In genomic region chr12:64966652-64967435, GRCm38 (mm10) we compare ENCODE assay signal across 8 mouse cellular contexts. TPM values are rescaled to one million over a fixed set of nuclear protein-coding genes. Genes with fewer than 3 reads are reported as not detected.
DNase-seq lines count a peak whose midpoint lies in the region; ATAC-seq lines count a peak whose summit lies in the region.

No protein-coding gene starts in this region.

- H3K9me3 ChIP-seq in heart, embryonic 16.5 days (replicated peaks; ENCODE audit: control insufficient read depth, low read length), result no peaks in the 10 kb centered on the region
- no peaks in the 10 kb centered on the region for H3K9me3 ChIP-seq in liver, embryonic 11.5 days (ENCODE audit: control insufficient read depth, low read length)
- H3K9me3 ChIP-seq in neural tube, embryonic 14.5 days (ENCODE audit: control insufficient read depth, low read length), result no peaks in the 10 kb centered on the region

- peaks cover 25% of the 10 kb centered on the region for H3K4me1 ChIP-seq in heart, embryonic 16.5 days (ENCODE audit: control insufficient read depth, insufficient read depth, low read length)
- H3K4me1 ChIP-seq in liver, embryonic 11.5 days (replicated peaks; ENCODE audit: control insufficient read depth, insufficient read depth, low read length), result peaks cover 19% of the 10 kb centered on the region
- peaks cover 35% of the 10 kb centered on the region for H3K4me1 ChIP-seq in neural tube, embryonic 14.5 days (ENCODE audit: control insufficient read depth, insufficient read depth, low read length)

- H3K4me3 ChIP-seq in heart, embryonic 16.5 days (ENCODE audit: low read length), result peak overlapping the region; percentile 97
- H3K4me3 ChIP-seq in liver, embryonic 11.5 days (ENCODE audit: low read depth, low read length), result peak overlapping the region; percentile 94
- peak overlapping the region; percentile 82 for H3K4me3 ChIP-seq in neural tube, embryonic 14.5 days (ENCODE audit: low read depth, low read length)

- H3K4me2 ChIP-seq in heart, embryonic 16.5 days (ENCODE audit: low read depth, low read length), result peak overlapping the region; percentile 79
- peak overlapping the region; percentile 99 for H3K4me2 ChIP-seq in liver, embryonic 11.5 days
- H3K4me2 ChIP-seq in neural tube, embryonic 14.5 days (ENCODE audit: low read depth, low read length), result peak overlapping the region; percentile 99

- H3K27me3 ChIP-seq in heart, embryonic 16.5 days (ENCODE audit: control insufficient read depth, insufficient read depth, low read length), result no peaks in the 10 kb centered on the region
- H3K27me3 ChIP-seq in liver, embryonic 11.5 days (replicated peaks; ENCODE audit: control insufficient read depth, insufficient read depth, low read length), result no peaks in the 10 kb centered on the region
- H3K27me3 ChIP-seq in neural tube, embryonic 14.5 days (ENCODE audit: control insufficient read depth, insufficient read depth, low read length), result no peaks in the 10 kb centered on the region

- peak overlapping the region; percentile 94 for H3K9ac ChIP-seq in heart, embryonic 16.5 days (ENCODE audit: low read length)
- peak overlapping the region; percentile 92 for H3K9ac ChIP-seq in liver, embryonic 11.5 days (ENCODE audit: low read depth, low read length)
- peak overlapping the region; percentile 69 for H3K9ac ChIP-seq in neural tube, embryonic 14.5 days (replicated peaks; ENCODE audit: low read depth, low read length)

- peak overlapping the region; percentile 93 for H3K27ac ChIP-seq in heart, embryonic 16.5 days (ENCODE audit: low read length)
- peak overlapping the region; percentile 38; the same call in 1 of the 2 replicates for H3K27ac ChIP-seq in liver, embryonic 11.5 days (ENCODE audit: low read depth, low read length)
- H3K27ac ChIP-seq in neural tube, embryonic 14.5 days (ENCODE audit: low read depth, low read length), result 0 out of 2 replicates have a peak overlapping the region, but pooled peaks have one; percentile 84

- peak; percentile 22 for DNase-seq in CD4-positive, CD25-positive, alpha-beta regulatory T cell, adult 2 months (ENCODE audit: low read depth, low spot score)
- DNase-seq in spleen, postnatal 10 days (ENCODE audit: low spot score in 2 of 2), result peak; percentile 17 to 30
- no peak for DNase-seq in spleen, postnatal 36 days (ENCODE audit: low spot score in 2 of 2)
- peak; percentile 32 for DNase-seq in liver, embryonic 11.5 days (ENCODE audit: low spot score)
- no peak for DNase-seq in left cerebral cortex, adult 8-10 months (ENCODE audit: low spot score in 2 of 2)

- WGBS in heart, embryonic 16.5 days, result 3% methylated on average over 19 of the region's 19 CpGs
- WGBS in liver, embryonic 11.5 days, result 3% methylated on average over 19 of the region's 19 CpGs
- WGBS in neural tube, embryonic 14.5 days, result 3% methylated on average over 19 of the region's 19 CpGs

- ATAC-seq in CD4-positive, CD25-positive, alpha-beta regulatory T cell, adult 4 months, result no peak
- no peak for ATAC-seq in heart, embryonic 16.5 days (replicated peaks; ENCODE audit: extremely low read depth, insufficient read depth, low FRiP score)
- ATAC-seq in liver, embryonic 11.5 days (replicated peaks; ENCODE audit: low FRiP score), result no peak
- no peak for ATAC-seq in neural tube, embryonic 14.5 days (ENCODE audit: low read depth)

- H3K36me3 ChIP-seq in heart, embryonic 16.5 days (ENCODE audit: control insufficient read depth, insufficient read depth), result no peaks in the 10 kb centered on the region
- no peaks in the 10 kb centered on the region for H3K36me3 ChIP-seq in liver, embryonic 11.5 days (ENCODE audit: control insufficient read depth, insufficient read depth, low read length)
- H3K36me3 ChIP-seq in neural tube, embryonic 14.5 days (ENCODE audit: control insufficient read depth, insufficient read depth, low read length), result no peaks in the 10 kb centered on the region

RNA-seq across cellular contexts. Expression of gene Togaram1, which starts 1.2 kb away (rescaled TPM):
- 10 to 100 TPM; 21.0 to 23.1 TPM for polyA plus RNA-seq in CD4-positive, CD25-positive, alpha-beta regulatory T cell, adult 4 months (2017; shearing (Covaris generic))
- polyA plus RNA-seq in heart, embryonic 16.5 days (2015; fragmentation: Nextera tagmentation; extraction: Ambion mirVana), result 14.8 and 16.4 TPM in 2 replicates
- 23.9 and 24.7 TPM in 2 replicates for polyA plus RNA-seq in liver, embryonic 11.5 days (2014; fragmentation: Nextera tagmentation; extraction: Ambion mirVana)
- polyA plus RNA-seq in neural tube, embryonic 14.5 days (2014; fragmentation: Nextera tagmentation; extraction: Ambion mirVana), result 27.8 and 31.7 TPM in 2 replicates
- 10 to 100 TPM; 47.7 to 60.5 (median 52.6) TPM for total RNA-seq in left cerebral cortex, adult 8-10 months (2022)

RNA-seq across cellular contexts. Expression of gene Klhl28, which starts 1.5 kb away (rescaled TPM):
- 10 to 100 TPM; 27.5 to 31.9 TPM for polyA plus RNA-seq in CD4-positive, CD25-positive, alpha-beta regulatory T cell, adult 4 months (2017; shearing (Covaris generic))
- polyA plus RNA-seq in heart, embryonic 16.5 days (2015; fragmentation: Nextera tagmentation; extraction: Ambion mirVana), result 9.9 and 12.0 TPM in 2 replicates
- polyA plus RNA-seq in liver, embryonic 11.5 days (2014; fragmentation: Nextera tagmentation; extraction: Ambion mirVana), result 7.7 and 8.2 TPM in 2 replicates
- 38.0 and 39.7 TPM in 2 replicates for polyA plus RNA-seq in neural tube, embryonic 14.5 days (2014; fragmentation: Nextera tagmentation; extraction: Ambion mirVana)
- total RNA-seq in left cerebral cortex, adult 8-10 months (2022), result 10 to 100 TPM; 20.7 to 23.8 (median 22.0) TPM

RNA-seq across cellular contexts. Expression of gene Gm527, which starts 49.1 kb away (rescaled TPM):
- polyA plus RNA-seq in CD4-positive, CD25-positive, alpha-beta regulatory T cell, adult 4 months (2017; shearing (Covaris generic)), result under 1 TPM; 0.66 to 0.92 TPM
- 2.0 and 2.3 TPM in 2 replicates for polyA plus RNA-seq in heart, embryonic 16.5 days (2015; fragmentation: Nextera tagmentation; extraction: Ambion mirVana)
- 0.81 and 0.97 TPM in 2 replicates for polyA plus RNA-seq in liver, embryonic 11.5 days (2014; fragmentation: Nextera tagmentation; extraction: Ambion mirVana)
- 4.4 and 5.1 TPM in 2 replicates for polyA plus RNA-seq in neural tube, embryonic 14.5 days (2014; fragmentation: Nextera tagmentation; extraction: Ambion mirVana)
- 10 to 100 TPM; 10.7 to 17.1 (median 15.1) TPM for total RNA-seq in left cerebral cortex, adult 8-10 months (2022)

Comparison
In these comparisons a context has a peak if more than half of its experiments do, and no peak if none do; other contexts are left out.
1. DNase-seq: peak in CD4-positive, CD25-positive, alpha-beta regulatory T cell, adult 2 months (single experiment), spleen, postnatal 10 days (2 of 2) and liver, embryonic 11.5 days (single experiment); none in spleen, postnatal 36 days (0 of 2) and left cerebral cortex, adult 8-10 months (0 of 2).
2. H3K27ac ChIP-seq: peak in every context shown above with its lines; median percentile 93 in heart, embryonic 16.5 days; 84 in neural tube, embryonic 14.5 days; 38 in liver, embryonic 11.5 days.
3. Peak in every context shown above with its lines, with median percentiles within 50 percentile points of each other: H3K4me2 ChIP-seq, H3K4me3 ChIP-seq and H3K9ac ChIP-seq.